Mouse (Mus musculus) T-cell, adult 2 months (primary cell): ENCODE measurements around the gene Abca15.
"Not testable (repeated sequence)": the region's sequence is repeated elsewhere in the genome, so short reads cannot be mapped to it uniquely, and the experiment has no call there.

Experiments used
- DNase-seq: peaks from one replicate; pipeline ENCODE4 v3.0.0; 2022; ENCODE audit warnings: low spot score

Abca15 gene

DNA sequence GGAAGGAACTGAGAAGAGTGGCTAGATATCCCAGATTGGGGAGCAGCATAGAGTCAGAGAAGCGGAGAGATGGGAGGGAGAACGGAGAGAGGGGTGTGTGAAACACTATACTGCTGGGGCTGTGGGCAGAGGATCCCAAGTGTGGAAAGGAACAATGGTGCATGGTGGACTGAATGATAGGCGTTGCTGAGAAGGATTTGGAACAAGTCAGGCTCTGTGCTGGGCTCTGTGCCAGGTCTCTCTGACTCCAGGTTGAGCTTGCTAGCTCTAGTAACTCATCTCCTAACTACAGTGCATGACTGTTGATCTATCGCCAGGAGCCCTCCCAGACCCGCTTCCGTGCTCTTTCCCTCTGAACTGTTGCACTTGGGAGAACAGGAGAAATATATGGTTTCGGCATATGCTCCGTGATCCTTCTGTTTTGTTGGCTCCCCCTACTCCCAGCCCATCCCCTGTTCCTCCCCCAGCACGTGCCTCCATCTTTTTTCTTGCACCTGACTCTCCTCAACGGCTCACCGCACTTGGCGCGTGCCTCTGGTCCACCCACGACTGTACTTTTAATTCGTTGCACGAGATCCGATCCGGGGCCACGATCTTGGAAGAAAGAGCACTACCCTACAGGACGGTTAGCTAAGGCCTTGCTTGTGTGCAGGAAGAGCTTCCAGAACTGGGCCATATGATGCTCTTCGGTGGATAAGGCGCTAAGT lies at the start of gene Abca15:
Gene Abca15, plus strand, starts transcription at position 584 of the 707 bp plus-strand sequence.
- DNase-seq, result no peak

DNA sequence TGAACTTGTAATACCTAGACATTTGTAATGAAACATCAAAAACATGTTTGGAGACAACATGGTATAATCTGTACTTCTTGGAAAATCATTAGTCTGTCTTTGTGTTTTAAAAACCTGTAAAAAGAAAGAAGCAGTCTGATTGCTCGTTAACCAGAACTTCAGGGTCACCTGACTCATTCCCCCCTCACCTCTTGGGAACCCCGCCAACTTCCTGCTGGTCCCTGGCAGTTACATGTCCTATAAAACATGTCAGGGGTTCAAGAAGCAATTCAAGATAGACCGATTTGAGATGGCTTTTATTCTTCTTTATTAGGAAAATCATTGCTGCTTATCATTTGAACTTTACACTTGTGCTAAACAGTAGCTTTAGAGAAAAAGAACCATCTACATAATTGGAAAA lies 43.2 kb upstream of the Abca15 start:
- no peak for DNase-seq

DNA sequence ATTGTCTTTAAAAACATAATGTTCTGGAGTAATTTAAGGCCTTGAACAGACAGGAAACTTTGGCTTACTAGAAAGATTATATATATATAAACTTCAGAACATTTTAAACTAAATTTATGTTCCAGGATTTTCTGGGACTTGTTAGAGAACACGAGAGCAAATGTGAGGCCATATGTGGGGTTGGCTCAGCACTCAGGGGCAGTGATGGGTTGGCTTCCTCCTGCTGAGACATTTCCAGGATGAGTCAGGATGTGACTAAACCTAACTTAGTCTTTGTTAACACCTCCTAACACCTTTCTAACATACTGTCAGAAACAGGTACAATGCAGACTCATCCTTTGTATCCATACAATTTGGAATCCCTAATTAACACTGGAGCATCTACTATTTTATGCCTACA lies 12.4 kb upstream of the Abca15 start:
- DNase-seq, result no peak

DNA sequence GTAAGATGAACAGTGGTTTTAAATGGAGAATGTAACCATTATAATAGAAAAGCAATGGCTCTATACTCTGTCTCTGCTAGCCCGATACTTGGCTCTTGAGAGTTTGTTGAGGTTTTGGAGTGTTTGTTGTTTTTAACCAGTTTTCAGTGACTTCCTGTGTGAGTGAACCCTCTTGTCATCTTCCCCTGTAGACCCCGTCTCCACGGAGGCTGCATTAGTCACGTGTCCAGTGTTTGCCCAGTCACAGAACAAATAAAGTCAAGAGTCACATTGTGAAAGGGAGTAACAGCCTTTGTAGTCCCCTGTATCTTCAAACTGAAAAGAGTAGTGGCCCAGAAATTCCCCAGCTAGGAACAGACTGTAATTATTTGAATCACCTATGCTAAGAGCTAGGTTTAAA lies 5.5 kb upstream of the Abca15 start:
- no peak for DNase-seq

DNA sequence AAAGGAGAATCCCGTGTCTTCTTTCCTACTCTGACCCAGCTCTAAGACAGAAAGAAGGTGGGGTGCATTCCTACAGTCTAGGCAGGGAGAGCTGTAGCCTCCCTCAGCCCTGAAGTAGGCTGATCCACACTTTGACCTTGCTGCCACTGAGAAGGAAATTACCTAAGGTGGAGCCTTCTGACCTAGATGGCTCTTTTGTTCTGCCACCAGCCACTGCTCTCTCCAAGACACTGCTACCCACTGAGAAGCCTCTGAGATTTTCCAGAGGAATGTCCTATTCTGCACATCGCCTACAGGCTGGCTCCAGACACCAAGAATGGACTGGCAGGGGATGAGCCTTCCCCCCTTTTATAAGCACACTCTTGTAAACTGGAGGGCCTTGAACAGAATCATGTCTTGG lies 2.6 kb upstream of the Abca15 start:
- DNase-seq, result not testable (repeated sequence)

DNA sequence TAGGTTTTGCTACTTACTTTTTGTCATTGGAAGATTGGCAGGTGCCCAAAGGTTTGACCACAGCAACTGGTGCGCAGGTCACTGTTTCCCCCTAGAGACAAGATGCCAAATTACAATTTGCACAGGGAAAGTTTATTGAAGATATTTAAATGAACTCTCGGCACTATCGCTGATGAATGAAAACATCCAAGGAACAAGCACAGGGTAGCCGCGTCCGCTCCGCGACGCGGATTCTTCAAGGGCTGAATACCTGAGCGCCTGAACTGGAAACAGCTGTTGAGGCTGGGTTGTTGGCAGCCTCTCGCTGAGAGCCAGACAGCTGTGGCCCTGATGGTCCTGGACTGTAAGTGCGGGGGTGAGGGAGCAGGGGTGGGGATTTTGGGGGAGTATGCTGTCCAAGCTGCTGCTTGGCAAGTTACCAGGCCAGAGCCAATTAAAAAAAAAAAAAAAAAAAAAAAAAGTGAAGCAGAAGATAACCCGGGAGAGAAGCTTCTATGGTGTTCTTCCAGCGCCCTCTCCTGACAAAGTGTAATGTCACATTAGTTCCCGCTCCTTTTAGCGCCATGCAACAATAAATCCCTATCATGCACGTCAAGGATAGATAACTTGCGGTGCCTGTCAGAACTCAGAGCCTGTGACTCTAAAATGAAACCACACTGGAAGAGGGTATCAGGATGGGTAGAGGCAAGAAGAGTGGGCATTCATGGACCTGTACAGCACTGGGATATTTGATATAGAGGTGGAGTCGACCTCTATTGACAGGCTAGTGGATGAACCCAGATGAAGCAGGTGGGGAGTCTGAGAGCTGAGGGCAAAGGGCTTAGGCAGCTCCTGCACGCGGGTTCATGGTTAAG lies 1.0 kb upstream of the Abca15 start:
- no peak for DNase-seq

DNA sequence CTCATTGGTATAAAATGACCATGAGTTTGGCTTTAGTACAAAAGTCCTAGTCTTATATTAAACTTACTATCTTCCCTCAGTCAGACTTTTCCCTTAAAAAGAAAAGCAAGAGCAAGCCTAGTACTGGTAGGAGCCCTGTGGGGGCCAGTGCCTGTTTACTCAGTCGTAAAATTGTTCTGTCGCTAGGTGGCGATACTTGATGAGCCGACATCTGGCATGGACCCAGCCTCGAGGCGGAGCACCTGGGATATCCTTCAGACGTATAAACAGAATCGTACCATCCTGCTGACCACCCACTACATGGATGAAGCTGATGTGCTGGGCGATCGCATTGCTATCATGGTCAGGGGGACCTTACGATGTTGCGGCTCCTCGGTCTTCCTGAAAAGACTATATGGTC lies 32.7 kb downstream of the Abca15 start:
- DNase-seq, result no peak

DNA sequence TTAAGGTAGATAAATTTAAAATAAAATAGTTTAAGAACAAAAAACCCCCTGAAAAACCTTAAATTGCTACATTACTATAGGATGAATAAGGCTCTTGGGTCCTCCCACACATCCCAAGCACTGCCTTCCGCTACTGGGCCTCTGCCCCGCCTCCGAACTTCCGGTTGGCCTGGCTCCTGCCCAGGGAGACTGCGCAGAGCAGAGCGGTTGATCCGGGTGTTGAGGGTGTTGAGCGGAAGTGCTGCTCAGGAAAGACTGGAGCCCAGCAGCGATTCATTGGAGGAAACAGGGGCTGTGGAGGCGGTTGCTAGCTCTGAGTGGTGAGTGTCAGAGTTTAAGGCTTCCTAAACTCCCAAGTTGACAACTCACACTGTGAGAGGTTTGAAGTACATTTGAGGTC lies 81.0 kb downstream of the Abca15 start, which contains the start of gene Abca16:
Gene Abca16, plus strand, starts transcription at position 201 of the 400 bp plus-strand sequence.
- DNase-seq, result no peak

DNA sequence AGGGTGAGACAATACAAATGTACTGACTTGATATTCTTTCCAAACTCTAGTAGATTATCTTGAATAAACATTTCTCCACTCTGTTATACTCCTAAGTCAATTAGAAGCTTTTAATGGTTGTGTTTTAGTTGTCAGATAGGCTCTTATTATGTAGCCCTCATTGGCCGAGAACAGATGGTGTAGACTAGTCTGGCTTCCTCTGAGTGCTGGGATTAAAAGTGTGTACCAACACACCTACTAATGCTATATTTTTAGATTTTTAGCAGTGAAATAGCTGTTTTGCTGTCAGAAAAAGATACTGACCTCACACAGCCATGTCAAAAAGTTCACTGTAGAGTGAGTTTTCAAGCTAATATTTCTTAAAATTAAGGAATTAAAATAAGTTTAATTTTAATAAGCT lies 83.9 kb downstream of the Abca15 start:
- DNase-seq, result no peak

DNA sequence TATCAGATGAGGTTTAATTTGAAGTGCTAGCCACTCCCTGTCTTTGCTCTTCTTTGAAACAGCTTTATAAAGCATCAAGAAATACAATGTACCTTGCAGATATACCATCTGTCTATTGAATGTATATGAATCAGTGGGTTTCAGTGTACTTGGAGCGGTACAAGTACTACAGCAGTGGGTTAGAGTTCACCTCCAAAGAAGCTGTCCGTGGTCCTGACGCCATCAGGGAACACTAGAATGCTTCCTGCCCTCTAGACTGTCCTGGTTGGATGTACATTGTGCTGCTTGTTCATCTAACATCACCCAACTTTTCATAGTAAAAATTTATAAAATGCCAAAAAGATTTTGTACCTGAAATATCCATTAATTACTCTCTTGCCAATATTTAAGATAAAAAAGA lies 98.2 kb downstream of the Abca15 start:
- DNase-seq, result no peak

DNA sequence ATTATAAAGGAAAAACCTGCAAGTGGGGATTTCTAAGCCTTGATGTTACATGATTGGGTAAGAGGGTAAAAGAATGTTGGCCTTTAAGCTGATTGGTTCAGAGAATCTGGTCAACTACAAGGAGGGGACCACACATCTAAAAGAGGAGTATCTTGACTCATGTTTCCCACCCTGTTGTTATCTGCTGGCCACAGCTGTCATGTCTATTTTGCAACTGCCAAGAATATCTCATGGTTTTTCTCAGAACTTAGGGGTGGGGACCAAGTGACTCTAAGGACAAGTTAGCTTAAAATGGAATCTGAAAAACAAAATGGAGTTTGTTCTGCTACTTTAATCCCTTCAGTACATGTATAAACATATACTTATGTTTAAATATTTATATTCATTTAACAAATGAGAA lies 103.0 kb downstream of the Abca15 start:
- no peak for DNase-seq
